Mouse (Mus musculus) cerebellum, adult 11-12 months (tissue): ENCODE results near the gene Olfr1277.

Source experiments
- DNase-seq: peaks from one replicate; pipeline ENCODE4 v3.0.0; 2022

Gene Olfr1277

DNA sequence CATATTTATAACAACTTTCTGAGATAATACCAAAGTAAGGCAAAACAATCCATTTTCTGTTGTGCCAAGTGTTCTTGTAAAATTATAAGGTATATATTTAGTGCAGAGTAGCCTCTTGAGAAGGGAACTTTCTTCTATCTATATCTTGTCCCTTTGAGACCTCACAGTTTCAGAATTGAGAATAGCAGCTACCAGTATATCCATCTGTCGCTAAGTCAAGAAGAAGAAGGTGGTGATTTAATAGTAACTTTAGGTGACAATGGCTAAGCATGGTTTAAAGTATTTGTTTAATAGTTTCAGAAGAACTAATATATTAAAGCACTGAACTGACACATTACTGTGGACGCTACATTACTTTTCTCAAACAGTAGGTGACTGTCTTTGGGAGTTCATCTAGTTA, at the start of gene Olfr1277:
TSS of gene Olfr1277 (minus strand) at position 101 of the 400 bp plus-strand sequence.
- no peak for DNase-seq

- no peak for DNase-seq
Observed at GRCm38 (mm10) chr2:111313717-111314116, 39.8 kb upstream of the Olfr1277 start, which contains the start of gene Olfr1280. Gene Olfr1280 (plus strand): TSS chr2:111314017.

GRCm38 (mm10) chr2:111300374-111300773, 26.5 kb upstream of the Olfr1277 start, which contains the start of gene Olfr1279:
Gene Olfr1279 (plus strand): TSS chr2:111300635.
- DNase-seq: no peak

DNA sequence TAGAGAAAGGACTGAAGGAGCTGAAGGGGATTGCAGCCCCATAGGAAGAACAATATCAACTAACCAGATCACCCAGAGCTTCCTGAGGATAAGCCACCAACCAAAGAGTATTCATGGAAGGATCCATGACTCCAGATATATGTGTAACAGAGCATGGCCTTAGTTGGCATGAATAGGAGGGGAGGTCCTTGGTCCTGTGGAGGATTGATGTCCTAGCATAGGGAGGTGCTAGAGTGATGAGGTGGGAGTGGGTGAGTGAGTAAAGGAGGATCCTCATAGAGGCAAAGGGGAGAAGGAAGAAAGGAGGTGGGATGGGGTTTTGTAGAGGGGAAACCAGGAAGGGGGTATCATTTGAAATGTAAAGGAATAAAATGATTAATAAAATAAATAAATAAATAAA, 24.6 kb upstream of the Olfr1277 start:
- DNase-seq: no peak

- DNase-seq: no peak
Observed at GRCm38 (mm10) chr2:111289836-111290235, 15.9 kb upstream of the Olfr1277 start, which contains the start of gene Olfr1278. Gene Olfr1278 (plus strand): TSS chr2:111290136.

DNA sequence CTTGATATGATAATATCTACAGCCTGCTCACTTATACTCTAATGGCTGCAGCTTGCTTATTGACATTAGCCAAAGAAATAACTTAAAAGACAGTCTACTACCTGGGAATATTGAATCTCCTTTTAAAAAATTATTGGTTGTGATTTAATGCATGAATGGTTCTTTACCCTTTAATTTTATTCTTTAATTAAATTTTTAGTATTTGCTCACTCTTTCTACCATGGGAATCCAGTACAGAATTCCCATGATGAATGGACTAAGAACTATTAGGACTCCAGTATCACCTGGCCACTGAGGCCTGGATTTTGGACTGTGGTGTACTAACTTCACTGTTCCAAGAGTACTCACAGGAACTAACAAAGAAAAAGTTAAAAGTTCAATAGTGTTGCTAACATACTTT, 19.7 kb downstream of the Olfr1277 start, which contains the start of gene Olfr1276:
TSS of gene Olfr1276 (plus strand) at position 301 of the 400 bp plus-strand sequence.
- DNase-seq: no peak

DNA sequence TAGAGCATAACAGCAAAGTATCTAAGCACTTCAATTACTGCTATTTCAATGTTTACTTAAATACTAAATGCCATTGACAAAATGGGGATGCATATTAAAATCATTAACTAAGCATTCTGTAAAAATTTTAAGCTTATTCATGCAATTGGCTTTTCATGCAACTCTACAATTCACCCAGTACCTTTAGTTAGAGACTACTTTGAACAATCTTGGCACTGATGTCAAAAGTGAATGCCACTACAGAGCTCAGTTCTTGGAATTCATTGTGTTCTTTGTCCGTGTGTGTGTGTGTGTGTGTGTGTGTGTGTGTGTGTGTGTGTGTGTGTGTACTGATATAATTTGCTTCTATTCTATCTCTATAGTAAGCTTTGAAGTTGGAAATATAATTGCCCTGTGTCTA, 38.7 kb downstream of the Olfr1277 start, which contains the start of gene Olfr1275:
TSS of gene Olfr1275 (minus strand) at position 101 of the 400 bp plus-strand sequence.
- DNase-seq: no peak

DNA sequence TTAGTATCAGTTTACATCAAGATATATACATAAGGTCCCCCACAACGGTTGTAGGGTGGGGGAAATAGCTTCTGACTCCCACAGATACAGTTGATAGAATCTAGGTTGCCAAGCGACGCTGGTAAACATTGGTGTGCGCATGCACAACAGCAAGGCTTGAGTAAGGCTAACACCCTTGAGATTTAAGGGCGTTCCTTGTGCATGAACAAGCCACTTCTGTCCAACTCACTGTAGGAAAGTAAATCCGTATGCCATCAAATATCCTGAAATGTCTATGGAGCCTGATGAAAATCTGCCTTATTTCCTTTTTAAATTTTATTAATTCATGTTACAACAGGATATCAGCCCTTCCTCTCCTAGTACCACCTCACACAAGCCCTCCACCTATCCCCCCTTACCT, 44.4 kb downstream of the Olfr1277 start, which contains the start of gene 4930430A15Rik:
TSS of gene 4930430A15Rik (minus strand) at position 101 of the 400 bp plus-strand sequence.
- no peak for DNase-seq
